ENCODE assay signal across 26 mouse cellular contexts in genomic region chr13:119178212-119178611, GRCm38 (mm10).
DNase-seq lines count a peak whose midpoint lies in the region; ATAC-seq lines count a peak whose summit lies in the region.
"Had no signal": no experiment of that assay in that cellular context is flagged by ENCODE, and none has a peak within 500 bp of the region (broad histone marks: within the 10 kb centered on the region; RNA-seq: fewer than 3 reads in every experiment).

No protein-coding gene starts in this region.

- 0 out of 2 replicates have a peak, but pooled peaks have one; percentile 23 for ATAC-seq in kidney, embryonic 16.5 days (ENCODE audit: low FRiP score, low TSS enrichment)
- peak; percentile 47; the same call in 1 of the 2 replicates for ATAC-seq in lung, embryonic 15.5 days (ENCODE audit: borderline replicate concordance, extremely low read depth, low FRiP score, low TSS enrichment)
- no peak for ATAC-seq in midbrain, embryonic 11.5 days (ENCODE audit: low FRiP score)
- ATAC-seq in midbrain, embryonic 15.5 days (replicated peaks) = no peak
- ATAC-seq: activated CD4-positive, CD25-positive, alpha-beta regulatory T cell, adult 4 months; forebrain, embryonic 13.5 days; forebrain, embryonic 16.5 days; hindbrain, embryonic 16.5 days had no signal

- no peak overlapping the region for H3K4me3 ChIP-seq in kidney, embryonic 16.5 days (ENCODE audit: low read length)
- no peak overlapping the region for H3K4me3 ChIP-seq in lung, embryonic 15.5 days
- H3K4me3 ChIP-seq in midbrain, embryonic 11.5 days (ENCODE audit: low read depth, low read length) = no peak overlapping the region
- H3K4me3 ChIP-seq in midbrain, embryonic 15.5 days = no peak overlapping the region
- H3K4me3 ChIP-seq: embryonic facial prominence, embryonic 10.5 days; embryonic facial prominence, embryonic 13.5 days; forebrain, embryonic 10.5 days; forebrain, embryonic 13.5 days; heart, embryonic 12.5 days; hindbrain, embryonic 12.5 days had no signal

- 64% methylated on average over 5 of the region's 5 CpGs for WGBS in kidney, embryonic 16.5 days
- 28% methylated on average over 5 of the region's 5 CpGs for WGBS in lung, embryonic 15.5 days
- WGBS in midbrain, embryonic 11.5 days = 83% methylated on average over 5 of the region's 5 CpGs
- WGBS in midbrain, embryonic 15.5 days = 78% methylated on average over 5 of the region's 5 CpGs

- no peak overlapping the region for H3K4me2 ChIP-seq in kidney, embryonic 16.5 days (replicated peaks; ENCODE audit: low read depth, low read length)
- H3K4me2 ChIP-seq in lung, embryonic 15.5 days = no peak overlapping the region
- no peak overlapping the region for H3K4me2 ChIP-seq in midbrain, embryonic 11.5 days
- no peak overlapping the region for H3K4me2 ChIP-seq in midbrain, embryonic 15.5 days
- H3K4me2 ChIP-seq: embryonic facial prominence, embryonic 13.5 days; forebrain, embryonic 13.5 days; heart, embryonic 12.5 days; hindbrain, embryonic 12.5 days had no signal

- H3K27ac ChIP-seq in kidney, embryonic 16.5 days (ENCODE audit: low read length) = no peak overlapping the region
- H3K27ac ChIP-seq in lung, embryonic 15.5 days = peak overlapping the region; percentile 57
- no peak overlapping the region for H3K27ac ChIP-seq in midbrain, embryonic 11.5 days (ENCODE audit: low read depth, low read length)
- H3K27ac ChIP-seq in midbrain, embryonic 15.5 days = no peak overlapping the region
- H3K27ac ChIP-seq: embryonic facial prominence, embryonic 10.5 days; embryonic facial prominence, embryonic 13.5 days; forebrain, embryonic 10.5 days; forebrain, embryonic 13.5 days; hindbrain, embryonic 12.5 days had no signal

- H3K9me3 ChIP-seq in kidney, embryonic 16.5 days (ENCODE audit: low read length) = no peaks in the 10 kb centered on the region
- H3K9me3 ChIP-seq in lung, embryonic 15.5 days = no peaks in the 10 kb centered on the region
- H3K9me3 ChIP-seq in midbrain, embryonic 11.5 days (ENCODE audit: control insufficient read depth, low read length) = no peaks in the 10 kb centered on the region
- no peaks in the 10 kb centered on the region for H3K9me3 ChIP-seq in midbrain, embryonic 15.5 days
- H3K9me3 ChIP-seq: embryonic facial prominence, embryonic 10.5 days; embryonic facial prominence, embryonic 13.5 days; forebrain, embryonic 10.5 days; forebrain, embryonic 13.5 days; heart, embryonic 12.5 days; hindbrain, embryonic 12.5 days had no signal

- no peak overlapping the region for H3K9ac ChIP-seq in kidney, embryonic 16.5 days (replicated peaks; ENCODE audit: low read length)
- H3K9ac ChIP-seq in lung, embryonic 15.5 days = no peak overlapping the region
- H3K9ac ChIP-seq in midbrain, embryonic 11.5 days (ENCODE audit: low read length) = no peak overlapping the region
- no peak overlapping the region for H3K9ac ChIP-seq in midbrain, embryonic 15.5 days
- H3K9ac ChIP-seq: embryonic facial prominence, embryonic 13.5 days; forebrain, embryonic 13.5 days; heart, embryonic 12.5 days; hindbrain, embryonic 12.5 days had no signal

- no peaks in the 10 kb centered on the region for H3K36me3 ChIP-seq in kidney, embryonic 16.5 days (ENCODE audit: insufficient read depth, low read length)
- no peaks in the 10 kb centered on the region for H3K36me3 ChIP-seq in lung, embryonic 15.5 days
- H3K36me3 ChIP-seq in midbrain, embryonic 11.5 days (ENCODE audit: control insufficient read depth, insufficient read depth, low read length) = no peaks in the 10 kb centered on the region
- H3K36me3 ChIP-seq in midbrain, embryonic 15.5 days (replicated peaks) = no peaks in the 10 kb centered on the region
- H3K36me3 ChIP-seq: embryonic facial prominence, embryonic 10.5 days; embryonic facial prominence, embryonic 13.5 days; forebrain, embryonic 10.5 days; heart, embryonic 12.5 days; hindbrain, embryonic 12.5 days had no signal

- no peaks in the 10 kb centered on the region for H3K27me3 ChIP-seq in kidney, embryonic 16.5 days (ENCODE audit: insufficient read depth, low read length)
- no peaks in the 10 kb centered on the region for H3K27me3 ChIP-seq in lung, embryonic 15.5 days
- no peaks in the 10 kb centered on the region for H3K27me3 ChIP-seq in midbrain, embryonic 11.5 days (ENCODE audit: control insufficient read depth, insufficient read depth, low read length)
- no peaks in the 10 kb centered on the region for H3K27me3 ChIP-seq in midbrain, embryonic 15.5 days (replicated peaks)
- H3K27me3 ChIP-seq: embryonic facial prominence, embryonic 13.5 days; forebrain, embryonic 13.5 days; heart, embryonic 12.5 days; hindbrain, embryonic 12.5 days had no signal

- H3K4me1 ChIP-seq in kidney, embryonic 16.5 days (ENCODE audit: insufficient read depth, low read length) = no peaks in the 10 kb centered on the region
- H3K4me1 ChIP-seq in lung, embryonic 15.5 days = 0 out of 2 replicates have a peak, but pooled peaks cover 4% of the 10 kb centered on the region
- no peaks in the 10 kb centered on the region for H3K4me1 ChIP-seq in midbrain, embryonic 11.5 days (ENCODE audit: control insufficient read depth, insufficient read depth, low read length)
- H3K4me1 ChIP-seq in midbrain, embryonic 15.5 days = no peaks in the 10 kb centered on the region
- H3K4me1 ChIP-seq: embryonic facial prominence, embryonic 10.5 days; embryonic facial prominence, embryonic 13.5 days; forebrain, embryonic 10.5 days; forebrain, embryonic 13.5 days; hindbrain, embryonic 12.5 days had no signal

- intact Hi-C loops in heart, postnatal 25 days (cut with DNase I) = no loop called here

- DNase-seq in heart, adult 11 months = peak; percentile 55
- DNase-seq in heart, postnatal 25 days (ENCODE audit: low spot score) = no peak
- no peak for DNase-seq in kidney, adult 9 months
- DNase-seq in lung, postnatal 25 days (ENCODE audit: low spot score) = no peak
- peak; percentile 47 for DNase-seq in midbrain, embryonic 11.5 days (ENCODE audit: low spot score, missing footprints)
- DNase-seq: adrenal gland, adult 8-10 months; adrenal gland, postnatal 25 days; cerebellum, adult 11-12 months; cerebellum, adult 8-10 months; cerebellum, postnatal 10 days; cerebellum, postnatal 36 days; embryo, embryonic 11 days; gastrocnemius, postnatal 10 days; gastrocnemius, postnatal 36 days had no signal

Comparison
In these comparisons a context has a peak if more than half of its experiments do, and no peak if none do; other contexts are left out.
1. DNase-seq: peak in heart, adult 11 months (single experiment) and midbrain, embryonic 11.5 days (single experiment); none in heart, postnatal 25 days (single experiment), kidney, adult 9 months (single experiment) and lung, postnatal 25 days (single experiment).
2. ATAC-seq: peak in kidney, embryonic 16.5 days (single experiment) and lung, embryonic 15.5 days (single experiment); none in midbrain, embryonic 11.5 days (single experiment) and midbrain, embryonic 15.5 days (single experiment).